Mouse (Mus musculus): ENCODE data around the gene Rd3.

The Rd3 gene

GRCm38 (mm10) chr1:191977187-191977586 lies at the start of gene Rd3:
TSS of gene Rd3 (plus strand) at chr1:191977370.
- DNase-seq (ENCODE audit: low read depth, low spot score) = no peak

GRCm38 (mm10) chr1:191928345-191928744 lies 48.8 kb upstream of the Rd3 start:
- no peak for DNase-seq (ENCODE audit: low read depth, low spot score)

GRCm38 (mm10) chr1:191929065-191929464 lies 48.1 kb upstream of the Rd3 start:
- no peak for DNase-seq (ENCODE audit: low read depth, low spot score)

GRCm38 (mm10) chr1:191929897-191930524 lies 47.2 kb upstream of the Rd3 start:
- DNase-seq (ENCODE audit: low read depth, low spot score) = no peak

- DNase-seq (ENCODE audit: low read depth, low spot score) = no peak
Observed at GRCm38 (mm10) chr1:191930525-191931105, 46.6 kb upstream of the Rd3 start.

GRCm38 (mm10) chr1:191932286-191932985 lies 44.7 kb upstream of the Rd3 start:
- DNase-seq (ENCODE audit: low read depth, low spot score) = no peak

GRCm38 (mm10) chr1:191932986-191933632 lies 44.1 kb upstream of the Rd3 start:
- DNase-seq (ENCODE audit: low read depth, low spot score) = no peak

GRCm38 (mm10) chr1:191943638-191944037 lies 33.5 kb upstream of the Rd3 start:
- no peak for DNase-seq (ENCODE audit: low read depth, low spot score)

GRCm38 (mm10) chr1:191945341-191945740 lies 31.8 kb upstream of the Rd3 start:
- no peak for DNase-seq (ENCODE audit: low read depth, low spot score)

- DNase-seq (ENCODE audit: low read depth, low spot score) = no peak
Observed at GRCm38 (mm10) chr1:191945756-191946155, 31.4 kb upstream of the Rd3 start.

GRCm38 (mm10) chr1:191946261-191946660 lies 30.9 kb upstream of the Rd3 start:
- DNase-seq (ENCODE audit: low read depth, low spot score) = no peak

- DNase-seq (ENCODE audit: low read depth, low spot score) = no peak
Observed at GRCm38 (mm10) chr1:191946835-191947234, 30.3 kb upstream of the Rd3 start.

GRCm38 (mm10) chr1:191947796-191948195 lies 29.4 kb upstream of the Rd3 start:
- no peak for DNase-seq (ENCODE audit: low read depth, low spot score)

GRCm38 (mm10) chr1:191948600-191948999 lies 28.6 kb upstream of the Rd3 start:
- no peak for DNase-seq (ENCODE audit: low read depth, low spot score)

GRCm38 (mm10) chr1:191950611-191951010 lies 26.6 kb upstream of the Rd3 start:
- no peak for DNase-seq (ENCODE audit: low read depth, low spot score)

GRCm38 (mm10) chr1:191952733-191953335 lies 24.3 kb upstream of the Rd3 start:
- DNase-seq (ENCODE audit: low read depth, low spot score) = no peak

- no peak for DNase-seq (ENCODE audit: low read depth, low spot score)
Observed at GRCm38 (mm10) chr1:191955101-191955500, 22.1 kb upstream of the Rd3 start.

GRCm38 (mm10) chr1:191956261-191956660 lies 20.9 kb upstream of the Rd3 start:
- no peak for DNase-seq (ENCODE audit: low read depth, low spot score)

GRCm38 (mm10) chr1:191956871-191957270 lies 20.3 kb upstream of the Rd3 start:
- DNase-seq (ENCODE audit: low read depth, low spot score) = no peak

GRCm38 (mm10) chr1:191957321-191957720 lies 19.8 kb upstream of the Rd3 start:
- DNase-seq (ENCODE audit: low read depth, low spot score) = no peak

- no peak for DNase-seq (ENCODE audit: low read depth, low spot score)
Observed at GRCm38 (mm10) chr1:191960946-191961345, 16.2 kb upstream of the Rd3 start.

- DNase-seq (ENCODE audit: low read depth, low spot score) = no peak
Observed at GRCm38 (mm10) chr1:191963413-191963812, 13.8 kb upstream of the Rd3 start.

Data from embryo, embryonic 11.5 days (tissue).